Mouse (Mus musculus): ENCODE results near the gene Hemk1.

DNA sequence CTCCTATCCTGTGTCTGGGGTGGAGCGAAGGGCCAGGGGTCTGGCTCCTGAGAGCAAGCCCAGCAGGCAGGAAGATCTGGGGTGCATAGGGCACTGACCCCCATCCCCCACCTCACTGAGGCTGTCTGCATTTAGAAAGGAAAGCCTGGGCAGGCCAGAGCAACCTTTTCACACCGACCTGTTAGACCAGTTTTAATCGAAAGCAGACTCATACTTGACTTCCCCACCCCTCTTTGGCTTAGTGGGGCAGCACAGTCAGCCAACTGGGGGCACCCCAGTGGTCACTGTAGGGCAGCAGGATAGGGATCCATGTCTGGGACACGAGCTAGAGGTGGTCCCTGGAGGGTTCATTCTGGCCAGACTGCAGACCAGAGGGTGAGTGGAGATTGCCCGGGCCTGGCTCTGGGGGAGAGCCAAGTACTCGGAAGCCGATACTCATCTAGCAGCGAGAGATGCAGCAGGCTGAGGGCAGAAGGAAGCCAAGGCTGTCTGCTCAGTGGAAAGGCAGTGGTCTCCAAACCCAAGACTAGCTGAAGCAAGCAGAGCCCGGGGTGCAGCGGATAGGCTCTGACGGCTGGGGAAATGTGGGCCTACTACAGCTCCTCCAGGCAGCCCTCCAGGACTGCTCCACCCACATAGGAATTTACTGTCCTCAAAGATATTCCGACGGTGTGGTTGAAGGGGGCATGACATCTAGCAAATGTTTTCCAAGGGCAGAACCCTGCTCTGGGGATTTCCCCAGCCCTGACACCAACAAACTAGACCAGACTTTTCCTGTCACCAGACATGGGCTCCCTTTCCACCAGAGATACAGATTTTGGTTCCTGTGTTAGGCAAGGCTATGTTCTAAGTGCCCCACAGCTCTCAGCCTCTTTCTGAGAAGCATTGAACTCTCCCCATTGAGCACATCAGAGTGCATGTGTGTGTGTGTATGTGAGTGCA, 32.3 kb downstream of the Hemk1 start:
- no peak for TF ChIP-seq CTCF (IDR thresholded peaks at IDR 0.05; ENCODE audit: low read depth, low read length)
- no peak for TF ChIP-seq POLR2A (IDR thresholded peaks at IDR 0.05; ENCODE audit: borderline replicate concordance, low read depth, low read length)
